Mouse (Mus musculus) embryonic facial prominence, embryonic 14.5 days (tissue): Measurements from ENCODE around the gene Ttc21a. TPM values are rescaled to one million over a fixed set of nuclear protein-coding genes. Genes with fewer than 3 reads are reported as not detected.

Source experiments
- ATAC-seq: fragments of 200-750 bp; cut with Nextera tagmentation; 2 replicates; pipeline ENCODE4 v1.8.0; 2017; ENCODE audit warnings: low read depth, moderate number of reproducible peaks, moderate TSS enrichment
- DNase-seq: peaks from one replicate; pipeline ENCODE4 v3.0.0-alpha.2; 2015; ENCODE audit warnings: low spot score
- H3K27ac ChIP-seq: fragments of 300-500 bp; sonication (generic); replicated peaks from 2 replicates; pipeline ENCODE4 v1.5.1; 2014; ENCODE audit warnings: low read depth, mild to moderate bottlenecking, low read length, moderate library complexity
- H3K27me3 ChIP-seq: fragments of 300-500 bp; sonication (generic); replicated peaks from 2 replicates; pipeline ENCODE4 v1.6.1; 2014; ENCODE audit warnings: low read length; ENCODE audit not compliant: control insufficient read depth, insufficient read depth
- H3K36me3 ChIP-seq: fragments of 300-500 bp; sonication (generic); 2 replicates; pipeline ENCODE4 v1.6.1; 2014; ENCODE audit warnings: low read length, mixed read lengths; ENCODE audit not compliant: control insufficient read depth, insufficient read depth
- H3K4me1 ChIP-seq: fragments of 300-500 bp; sonication (generic); 2 replicates; pipeline ENCODE4 v1.6.1; 2014; ENCODE audit warnings: antibody characterized with exemption, low read length; ENCODE audit not compliant: control insufficient read depth, insufficient read depth
- H3K4me2 ChIP-seq: fragments of 300-500 bp; sonication (generic); 2 replicates; pipeline ENCODE4 v1.6.1; 2014; ENCODE audit warnings: low read depth, mild to moderate bottlenecking, low read length, moderate library complexity, mixed read lengths
- H3K4me3 ChIP-seq: fragments of 300-500 bp; sonication (generic); 2 replicates; pipeline ENCODE4 v1.5.1; 2014; ENCODE audit warnings: low read depth, mild to moderate bottlenecking, low read length
- H3K9ac ChIP-seq: fragments of 300-500 bp; sonication (generic); 2 replicates; pipeline ENCODE4 v1.6.1; 2014; ENCODE audit warnings: low read depth, mild to moderate bottlenecking, low read length, moderate library complexity, mixed read lengths
- H3K9me3 ChIP-seq: fragments of 300-500 bp; sonication (generic); 2 replicates; pipeline ENCODE4 v1.6.1; 2016; ENCODE audit warnings: low read length; ENCODE audit not compliant: control insufficient read depth
- WGBS: fragments of 180-500 bp; shearing (Covaris S2); extraction: QIAGEN DNeasy Blood & Tissue Kit; methylation state at CpG from one replicate; pipeline ENCODE4 v1.1.7; 2014; 5-methylcytosine and 5-hydroxymethylcytosine counted together
- polyA plus RNA-seq: library from polyadenylated mRNA; unstranded; fragments of >200 nt; fragmentation: Nextera tagmentation; extraction: Ambion mirVana; gene quantifications from 2 replicates; pipeline ENCODE4 v1.2.1, GENCODE M21; 2014

Ttc21a gene
- polyA plus RNA-seq, 1 experiment from 2014 or later: 0.72 TPM

DNA sequence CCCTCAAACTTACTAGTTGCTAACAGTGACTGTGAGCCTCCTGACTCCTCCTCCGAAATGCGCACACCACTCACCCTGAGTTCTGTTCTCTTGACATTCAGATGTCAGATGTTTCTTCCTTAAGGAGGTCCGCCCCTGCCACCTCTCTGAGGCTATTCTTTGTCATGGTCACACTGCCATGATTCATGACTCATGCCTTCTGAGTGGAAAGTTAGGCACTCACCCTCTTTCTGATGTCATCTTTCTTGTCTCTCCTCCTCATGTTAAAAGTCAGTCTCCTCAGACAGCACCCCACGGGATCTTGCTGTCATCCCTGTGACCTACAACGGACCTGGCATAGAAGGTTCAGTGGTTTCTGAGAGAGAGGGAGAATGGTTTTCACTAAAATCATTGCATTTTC is 75.4 kb downstream of the Ttc21a start:
- Histone ChIP-seq H3K27ac (no peak overlapping the region), H3K4me2 (no peak overlapping the region), H3K9ac (no peak overlapping the region), H3K4me1 (0 out of 2 replicates have a peak, but pooled peaks cover 5% of the 10 kb centered on the region), H3K27me3 (no peaks in the 10 kb centered on the region), H3K36me3 (no peaks in the 10 kb centered on the region), H3K9me3 (no peaks in the 10 kb centered on the region; the same call in 1 of the 2 replicates), H3K4me3 (no peak overlapping the region)
- ATAC-seq (no peak), DNase-seq (no peak)
- 84% methylated on average over 5 of the region's 5 CpGs for WGBS

DNA sequence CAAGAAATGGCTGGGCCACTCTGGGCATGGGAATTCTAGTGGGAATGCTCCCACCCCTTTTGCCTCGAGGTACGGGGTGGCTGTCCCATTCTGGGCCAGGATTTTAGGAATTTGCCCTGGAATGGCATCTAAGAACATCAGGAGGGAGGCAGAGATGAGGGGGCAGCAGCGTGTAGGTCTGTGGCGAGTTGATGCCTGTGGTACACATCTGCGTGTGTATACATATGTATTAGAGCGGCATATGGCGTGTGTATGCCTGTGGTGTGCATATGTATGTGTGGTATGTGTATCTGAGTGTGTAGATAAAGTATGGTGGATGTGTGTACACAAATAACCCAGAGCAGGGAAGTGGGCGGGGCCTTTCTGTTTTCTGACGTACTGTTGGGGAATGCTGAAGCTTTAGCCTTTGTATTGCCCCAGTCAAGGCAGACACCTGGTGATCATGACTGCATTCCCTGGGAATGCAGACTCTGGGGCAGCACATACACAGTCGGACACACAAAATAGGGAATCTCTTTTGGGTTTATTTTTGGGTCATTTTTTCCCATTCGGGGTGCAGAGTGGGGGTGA is 75.9 kb downstream of the Ttc21a start:
- no peak for DNase-seq
- Histone ChIP-seq H3K4me2 (no peak overlapping the region), H3K27ac (no peak overlapping the region), H3K9me3 (no peaks in the 10 kb centered on the region), H3K27me3 (no peaks in the 10 kb centered on the region), H3K9ac (no peak overlapping the region), H3K4me3 (no peak overlapping the region), H3K36me3 (no peaks in the 10 kb centered on the region), H3K4me1 (0 out of 2 replicates have a peak, but pooled peaks cover 5% of the 10 kb centered on the region)
- ATAC-seq: no peak
- WGBS: 60% methylated on average over 11 of the region's 11 CpGs

DNA sequence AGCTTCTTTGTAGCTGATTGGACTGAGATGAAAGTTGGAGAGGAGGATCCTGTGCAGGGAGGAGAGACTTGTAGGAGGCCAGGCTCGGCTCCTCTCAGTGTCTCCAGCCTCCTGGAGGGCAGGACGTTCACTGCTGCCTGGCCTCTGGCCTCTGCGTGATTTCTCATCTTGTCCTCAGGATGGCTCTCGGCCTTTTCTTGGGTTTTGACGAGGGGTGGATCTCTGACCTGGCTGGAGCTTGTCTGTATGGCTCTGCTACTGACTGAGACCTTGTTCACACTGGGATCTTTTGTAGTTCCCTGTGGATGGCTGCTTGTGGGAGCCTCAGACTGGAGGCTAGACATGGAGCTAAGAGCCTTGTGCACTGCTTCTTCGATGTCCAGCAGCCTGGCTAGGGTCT is 77.4 kb downstream of the Ttc21a start:
- no peak overlapping the region for H3K9ac ChIP-seq
- ATAC-seq: no peak
- no peaks in the 10 kb centered on the region for H3K36me3 ChIP-seq
- no peak overlapping the region for H3K4me3 ChIP-seq
- no peak overlapping the region for H3K4me2 ChIP-seq
- no peak for DNase-seq
- H3K4me1 ChIP-seq: 0 out of 2 replicates have a peak, but pooled peaks cover 5% of the 10 kb centered on the region
- no peak overlapping the region for H3K27ac ChIP-seq
- H3K27me3 ChIP-seq: no peaks in the 10 kb centered on the region
- WGBS: 67% methylated on average over 6 of the region's 6 CpGs
- no peaks in the 10 kb centered on the region for H3K9me3 ChIP-seq

DNA sequence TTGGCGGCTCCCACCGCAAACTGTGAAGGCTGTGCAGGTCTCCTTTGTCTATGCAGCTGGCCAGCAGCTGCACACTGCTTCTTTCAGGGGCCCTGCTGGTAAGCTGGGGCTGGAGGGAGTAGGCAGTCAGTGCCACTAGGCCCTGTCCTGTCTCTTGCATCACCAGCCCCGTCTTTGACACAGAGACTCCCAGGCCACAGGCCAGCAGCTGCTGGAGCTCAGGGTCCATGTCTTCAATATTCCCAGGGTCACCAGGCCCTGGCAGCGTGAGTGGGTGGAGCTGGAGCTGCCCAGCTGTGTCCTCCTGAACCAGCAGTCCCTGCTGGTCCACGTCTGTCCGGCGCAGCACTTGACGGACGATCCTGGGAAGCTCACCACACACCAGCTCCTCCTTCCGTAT is 79.5 kb downstream of the Ttc21a start:
- 76% methylated on average over 8 of the region's 10 CpGs for WGBS
- ATAC-seq: no peak
- no peak overlapping the region for H3K4me2 ChIP-seq

More for the DNA sequence above, 79.5 kb downstream of the Ttc21a start:
- H3K9me3 ChIP-seq: no peaks in the 10 kb centered on the region
- no peak for DNase-seq
- H3K27me3 ChIP-seq: no peaks in the 10 kb centered on the region
- no peak overlapping the region for H3K27ac ChIP-seq
- no peak overlapping the region for H3K9ac ChIP-seq
- no peak overlapping the region for H3K4me3 ChIP-seq
- peaks cover 5% of the 10 kb centered on the region; the same call in 1 of the 2 replicates for H3K4me1 ChIP-seq
- H3K36me3 ChIP-seq: no peaks in the 10 kb centered on the region

Other genes starting within 250 kb of the Ttc21a start
- 1.8 and 2.5 TPM in 2 replicates for gene Scn10a, start 218.3 kb upstream of the Ttc21a start, polyA plus RNA-seq
- 0.38 and 0.89 TPM in 2 replicates for gene Scn11a, start 112.2 kb upstream of the Ttc21a start, polyA plus RNA-seq
- 46.5 and 50.2 TPM in 2 replicates for gene Wdr48, start 42.7 kb upstream of the Ttc21a start, polyA plus RNA-seq
- 29.9 and 32.4 TPM in 2 replicates for gene Gorasp1, start within 50 bp of the Ttc21a start, polyA plus RNA-seq
- gene Csrnp1, start 47.1 kb downstream of the Ttc21a start, polyA plus RNA-seq: 1.7 and 2.4 TPM in 2 replicates
- gene Xirp1, start 86.0 kb downstream of the Ttc21a start, polyA plus RNA-seq: 4.9 and 8.0 TPM in 2 replicates
- 9.8 and 11.3 TPM in 2 replicates for gene Cx3cr1, start 132.3 kb downstream of the Ttc21a start, polyA plus RNA-seq
- gene Ccr8, start 154.5 kb downstream of the Ttc21a start, polyA plus RNA-seq: 1.3 and 2.3 TPM in 2 replicates
- gene Slc25a38, start 172.8 kb downstream of the Ttc21a start, polyA plus RNA-seq: 23.6 and 23.8 TPM in 2 replicates
- gene Rpsa, start 190.1 kb downstream of the Ttc21a start, polyA plus RNA-seq: 1,998 and 2,049 TPM in 2 replicates
- gene Mobp, start 212.1 kb downstream of the Ttc21a start, polyA plus RNA-seq: 0.08 TPM in 1 of 2 replicates, not detected in the other